Mouse (Mus musculus): Measurements from ENCODE around the gene Fam47c.

Gene Fam47c

DNA sequence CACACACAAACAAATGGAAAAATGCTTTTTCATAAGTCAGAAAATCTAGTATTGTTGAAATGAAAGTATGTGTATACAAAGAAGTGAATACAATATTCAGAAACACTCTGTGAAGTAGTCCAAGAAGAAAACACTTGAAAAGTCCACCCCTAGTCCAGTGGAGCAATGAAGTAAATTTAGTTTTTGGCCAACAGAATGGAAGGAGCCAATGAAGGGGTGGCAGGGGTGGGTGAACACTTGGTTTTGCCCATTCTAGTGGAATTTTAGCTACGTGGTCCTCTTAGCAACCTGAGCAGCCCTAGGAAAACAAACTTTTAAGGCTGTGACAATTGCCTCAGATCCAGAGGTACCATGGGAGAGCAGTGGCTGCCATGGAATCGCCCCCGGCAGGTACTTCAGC lies at the start of gene Fam47c:
Gene Fam47c (plus strand): TSS at position 301 of the 400 bp plus-strand sequence.
- DNase-seq (ENCODE audit: low spot score in 2 of 2) = no peak

DNA sequence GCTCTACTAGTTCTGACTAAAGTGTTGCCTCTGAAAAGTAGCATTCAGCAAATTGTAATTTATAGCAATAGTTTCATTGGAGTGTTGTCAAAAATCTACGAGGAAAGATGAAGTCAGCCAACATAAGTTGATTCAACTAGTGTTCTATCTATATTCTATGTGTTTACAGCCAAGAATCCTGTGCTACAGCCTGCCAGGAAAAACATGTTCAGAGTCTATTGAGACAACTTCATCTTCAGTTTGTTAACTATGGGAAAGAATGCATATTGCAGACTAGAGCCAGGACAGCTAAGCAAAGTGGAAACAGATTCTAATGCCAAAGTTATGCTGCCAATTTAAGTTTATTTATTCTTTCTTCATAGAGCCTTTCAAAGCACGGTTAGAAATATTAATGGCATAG lies 31.8 kb downstream of the Fam47c start:
- DNase-seq (ENCODE audit: low spot score in 2 of 2) = no peak

DNA sequence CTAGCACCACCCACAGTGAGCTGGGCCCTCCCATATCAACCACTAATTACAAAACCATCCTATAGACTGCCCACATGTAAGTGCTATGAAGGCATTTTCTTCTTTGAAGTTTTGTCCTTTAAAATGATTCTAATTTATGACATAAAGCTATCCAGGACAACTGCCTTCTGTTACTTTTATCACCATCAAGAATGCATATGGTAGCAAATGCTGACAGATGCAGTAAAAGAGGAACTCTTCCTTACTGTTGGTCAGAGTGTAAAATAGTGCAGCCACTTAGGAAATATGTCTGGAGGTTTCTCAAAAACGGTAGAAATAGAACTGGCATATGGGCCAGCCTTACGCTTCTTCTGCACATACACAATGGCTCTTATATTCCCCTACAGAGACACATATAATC lies 39.5 kb downstream of the Fam47c start:
- no peak for DNase-seq (ENCODE audit: low spot score in 2 of 2)
